Mouse (Mus musculus) gonadal fat pad, adult 2 months (tissue): Measurements from ENCODE around the gene Slc34a1. TPM values are rescaled to one million over a fixed set of nuclear protein-coding genes. Genes with fewer than 3 reads are reported as not detected.

ENCODE experiments used
- DNase-seq: peaks from one replicate; pipeline ENCODE4 v3.0.0-alpha.2; 2012; ENCODE audit warnings: low read depth
- polyA plus RNA-seq: library from polyadenylated mRNA; depleted of rRNA; stranded (reverse); fragments of >200 nt; gene quantifications from 2 replicates; pipeline ENCODE4 v1.2.3, GENCODE M21; 2012; rRNA removed

Slc34a1 gene
- 0.34 and 0.91 TPM in 2 replicates for polyA plus RNA-seq

DNA sequence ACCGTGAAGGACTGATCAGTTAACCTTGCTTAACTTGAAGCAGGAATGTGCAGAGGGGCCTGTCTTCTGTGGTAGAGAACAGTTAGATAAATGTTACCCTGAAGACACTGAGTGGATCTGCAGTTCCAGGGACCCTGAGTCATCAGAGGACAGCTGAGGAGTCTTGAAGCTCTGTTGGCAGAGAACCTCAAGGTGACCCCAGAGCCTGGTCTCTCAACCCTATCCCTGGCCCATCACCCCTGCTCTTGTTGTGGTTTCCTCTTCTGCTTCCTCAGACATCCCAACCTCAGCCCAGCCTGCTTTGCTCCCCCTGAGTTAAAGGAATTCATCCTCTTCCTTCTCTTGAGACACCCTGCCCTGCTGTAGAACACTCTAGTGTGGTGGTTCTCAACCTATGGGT, at the start of gene Slc34a1:
TSS of gene Slc34a1 (plus strand) at position 100 of the 400 bp plus-strand sequence.
- no peak for DNase-seq

DNA sequence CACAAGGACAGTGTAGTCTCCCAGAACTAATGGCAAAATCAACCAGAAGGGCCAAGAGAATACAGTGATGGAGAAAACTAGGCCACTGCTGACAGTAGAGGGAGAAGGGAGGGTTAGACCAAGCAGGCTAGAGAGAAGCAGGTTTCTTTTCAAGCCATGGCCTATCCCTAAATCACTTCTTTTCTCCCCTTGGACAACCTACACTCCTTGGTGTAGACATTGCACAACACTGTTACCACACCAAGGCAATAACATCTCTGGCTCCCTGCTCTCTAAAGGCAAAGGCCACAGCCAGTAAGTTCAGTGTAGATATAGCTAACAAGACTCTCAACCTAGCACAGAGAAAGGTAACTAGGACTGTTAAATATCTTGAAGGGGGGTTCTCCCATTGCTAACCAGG, 36.8 kb upstream of the Slc34a1 start:
- DNase-seq = peak; percentile 63

DNA sequence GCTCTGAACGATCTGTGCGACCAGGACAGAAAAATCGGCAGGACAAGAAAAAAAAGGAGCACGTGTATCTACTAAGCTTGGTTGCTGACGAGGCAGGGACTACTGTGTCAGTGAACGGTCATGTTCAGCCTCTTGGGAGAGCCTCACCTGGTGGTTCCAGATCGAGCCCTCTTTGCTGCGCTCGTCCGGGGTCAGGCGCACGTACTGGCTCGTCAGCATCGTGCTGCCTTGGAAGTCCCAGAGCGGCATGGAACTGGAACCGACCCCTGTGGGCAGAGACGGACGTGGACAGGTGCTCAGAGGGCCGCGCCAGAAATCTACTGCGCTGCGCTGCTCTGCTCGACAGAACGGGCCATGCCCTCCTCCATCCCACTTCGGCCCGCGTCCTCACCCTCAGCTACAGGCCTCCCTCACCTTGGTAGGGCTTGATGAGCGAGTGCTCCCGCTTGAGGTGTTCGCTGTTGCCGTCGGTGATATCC, 36.0 kb upstream of the Slc34a1 start:
- no peak for DNase-seq

DNA sequence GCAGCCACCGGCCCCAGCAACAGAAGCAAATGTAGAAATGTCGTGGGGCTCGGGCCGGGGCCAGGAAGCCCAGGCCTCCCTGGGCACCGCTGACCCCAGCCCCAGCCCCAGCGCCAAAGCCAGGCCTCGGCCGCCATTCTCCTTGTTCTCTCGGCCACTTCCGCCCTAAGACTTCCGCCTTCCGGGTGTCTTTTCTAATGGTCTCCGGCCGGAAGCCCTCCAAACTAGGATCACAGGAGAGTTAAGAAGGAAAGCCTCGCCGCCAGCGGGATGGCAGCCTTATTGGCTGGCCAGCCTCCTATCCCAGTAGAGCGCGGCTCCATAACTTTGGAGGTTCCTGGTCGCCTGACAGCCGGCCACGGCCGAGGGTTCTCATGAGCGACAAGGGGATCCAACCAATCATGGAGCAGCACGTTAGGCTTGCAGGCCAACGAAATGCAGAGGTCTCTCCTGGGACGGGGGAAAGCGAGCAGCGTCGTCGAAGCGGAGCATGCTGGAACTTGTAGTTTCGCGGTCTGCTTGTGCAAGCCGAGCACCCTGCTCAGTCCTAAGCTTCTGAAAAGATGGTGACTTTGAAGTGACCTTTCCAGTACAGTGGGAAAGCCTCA, 35.4 kb upstream of the Slc34a1 start, which contains the start of gene Lman2:
TSS of gene Lman2 (minus strand) at position 331 of the 608 bp plus-strand sequence.
- DNase-seq = peak; percentile 96

DNA sequence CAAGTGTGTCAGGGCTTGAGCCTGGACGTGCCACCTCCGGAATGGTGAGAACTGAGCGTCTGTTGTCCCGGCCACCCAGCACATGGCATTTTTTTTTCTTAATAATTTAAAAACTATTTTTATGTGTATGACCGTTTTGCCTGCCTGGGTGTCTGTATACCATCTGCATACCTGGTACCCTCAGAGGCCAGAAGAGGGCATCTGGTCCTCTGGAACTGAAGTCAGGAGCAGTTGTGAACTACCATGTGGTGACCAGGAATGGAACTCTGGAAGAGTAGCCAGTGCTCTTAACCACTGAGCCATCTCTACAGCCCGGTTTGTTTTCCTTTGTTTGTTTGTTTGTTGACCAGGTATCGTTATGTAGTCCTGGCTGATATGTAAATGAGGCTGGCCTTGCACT, 29.6 kb upstream of the Slc34a1 start:
- no peak for DNase-seq

DNA sequence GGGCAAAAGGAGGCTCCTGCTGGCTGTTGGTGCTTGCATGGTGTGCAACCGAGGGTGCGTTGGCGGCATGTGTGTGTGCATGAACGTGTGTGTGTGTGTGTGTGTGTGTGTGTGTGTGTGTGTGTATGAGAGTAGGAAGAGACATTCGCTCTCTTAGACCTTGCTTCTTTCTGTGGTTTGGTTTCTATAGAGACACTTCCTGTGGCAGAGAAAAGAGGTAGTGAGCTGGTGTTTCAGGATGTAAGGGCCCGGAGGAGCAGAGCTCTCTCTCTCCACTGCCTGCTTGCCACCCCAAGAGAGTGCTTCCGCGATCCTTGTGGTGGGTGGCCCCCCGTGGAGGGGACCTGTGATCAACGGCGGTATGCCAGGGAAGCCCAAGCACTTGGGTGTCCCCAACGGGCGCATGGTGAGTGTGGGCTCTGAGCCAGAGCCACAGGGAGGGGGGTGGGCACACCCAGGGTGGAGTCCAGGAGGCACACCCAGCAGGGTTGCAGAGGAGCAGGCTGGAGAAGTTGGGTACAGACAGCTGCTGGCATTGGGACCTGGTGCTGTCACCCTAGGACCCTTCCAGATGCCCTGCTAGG, 28.4 kb upstream of the Slc34a1 start, which contains the start of gene Rgs14:
TSS of gene Rgs14 (plus strand) at position 202 of the 584 bp plus-strand sequence.
- no peak for DNase-seq

DNA sequence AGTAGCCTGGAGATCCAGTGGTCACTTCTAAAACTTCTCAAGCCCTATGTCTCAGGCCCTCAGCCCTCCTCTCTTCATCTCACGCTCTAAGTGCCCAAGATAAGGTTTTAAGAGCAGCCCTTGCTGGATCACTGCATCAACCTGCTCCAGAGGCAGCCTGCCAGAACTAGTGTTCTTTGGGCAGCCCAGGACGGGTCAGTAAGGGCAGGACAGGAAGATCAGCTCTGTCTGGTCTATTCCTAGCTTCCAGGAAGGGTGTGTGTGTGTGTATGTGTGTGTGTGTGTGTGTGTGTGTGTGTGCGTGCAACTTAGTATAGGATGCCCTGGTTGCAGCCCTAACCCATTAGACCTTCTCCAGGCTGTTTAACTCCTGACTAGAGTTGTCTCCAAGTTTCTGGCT, 27.8 kb upstream of the Slc34a1 start:
- DNase-seq = no peak

DNA sequence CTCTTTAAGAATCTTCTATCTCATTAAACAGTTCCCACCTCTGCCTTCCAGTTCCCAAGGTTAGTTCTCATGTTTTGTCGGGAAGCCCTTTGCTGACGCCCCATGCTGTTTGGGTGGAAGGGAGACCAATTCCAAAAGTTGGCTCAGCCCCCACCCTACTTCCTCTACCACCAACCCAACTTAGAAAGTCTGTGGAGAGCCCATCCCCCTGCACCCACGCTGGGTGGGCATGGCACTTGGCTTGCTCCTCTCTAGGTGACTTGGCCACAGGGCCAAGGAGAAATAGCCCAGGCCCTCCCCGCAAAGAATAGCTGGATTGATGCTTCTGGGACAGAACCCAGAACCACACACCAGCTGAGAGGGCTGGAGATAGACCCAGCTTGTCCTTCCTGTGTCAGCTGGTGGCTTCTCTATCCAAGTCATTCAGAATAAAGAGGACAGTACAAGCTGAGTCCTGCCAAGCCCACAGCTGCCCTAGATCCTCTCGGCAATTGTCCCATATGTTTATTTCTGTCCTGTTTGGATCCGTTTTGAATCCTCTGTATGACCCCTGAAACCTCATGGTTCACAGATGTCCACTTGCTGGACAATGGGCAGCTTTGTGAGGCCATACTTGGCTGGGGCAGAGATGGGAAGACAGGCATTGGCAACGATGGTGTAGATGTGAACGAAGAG, 26.8 kb upstream of the Slc34a1 start:
- no peak for DNase-seq

DNA sequence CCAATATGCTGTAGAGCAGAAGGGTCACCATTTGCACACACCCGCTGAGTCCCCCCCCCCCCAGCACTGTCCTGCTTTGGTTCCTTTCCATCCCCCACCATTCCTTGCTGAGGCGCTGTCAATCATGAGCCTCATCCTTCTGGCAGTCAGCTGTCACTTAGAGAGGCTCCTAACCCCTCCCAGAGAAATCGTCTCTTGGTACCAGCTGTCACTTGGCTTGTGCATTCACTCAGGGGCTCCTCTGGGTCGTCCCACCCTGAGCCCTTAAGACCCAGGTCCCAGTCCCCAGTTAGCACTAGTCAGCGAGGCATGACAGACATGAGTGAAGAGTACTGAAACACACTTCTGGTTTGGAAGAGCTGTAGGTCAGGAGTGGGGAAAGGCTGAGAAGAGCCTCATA, 26.2 kb upstream of the Slc34a1 start:
- no peak for DNase-seq

DNA sequence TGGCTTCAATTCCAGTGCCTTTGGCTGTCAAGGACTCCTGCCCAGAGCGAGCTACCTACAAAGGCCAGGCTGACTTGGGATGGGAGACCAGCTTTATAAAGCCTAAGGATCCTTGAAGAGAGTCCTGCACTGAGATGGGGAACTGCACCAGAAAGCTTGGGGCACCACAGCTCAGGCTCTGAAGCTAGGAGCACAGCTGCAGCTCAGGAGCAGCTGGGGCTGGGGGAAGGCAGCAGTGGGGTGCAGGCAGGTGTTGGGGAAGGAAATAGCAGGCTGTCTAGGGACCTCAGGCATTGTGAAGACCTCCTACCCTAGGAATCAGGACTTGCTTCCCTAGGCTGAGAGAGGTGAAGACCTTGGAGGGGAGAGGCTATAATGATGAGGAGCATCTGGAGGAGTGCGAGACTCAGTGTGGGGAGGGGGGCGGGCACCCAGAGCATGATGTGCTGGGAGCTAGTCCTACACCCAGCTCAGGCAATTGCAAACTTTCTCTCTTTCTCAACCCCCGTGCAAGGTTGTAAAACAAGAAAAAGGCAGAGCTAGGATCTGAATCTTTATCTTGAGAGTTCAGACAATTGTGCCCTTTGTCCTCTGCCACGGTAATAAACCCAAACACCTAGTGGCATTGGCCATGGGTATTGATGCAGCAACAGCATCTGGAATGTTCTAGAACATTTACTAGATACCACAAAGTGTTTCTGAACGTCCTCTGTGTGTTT, 23.6 kb upstream of the Slc34a1 start:
- no peak for DNase-seq

DNA sequence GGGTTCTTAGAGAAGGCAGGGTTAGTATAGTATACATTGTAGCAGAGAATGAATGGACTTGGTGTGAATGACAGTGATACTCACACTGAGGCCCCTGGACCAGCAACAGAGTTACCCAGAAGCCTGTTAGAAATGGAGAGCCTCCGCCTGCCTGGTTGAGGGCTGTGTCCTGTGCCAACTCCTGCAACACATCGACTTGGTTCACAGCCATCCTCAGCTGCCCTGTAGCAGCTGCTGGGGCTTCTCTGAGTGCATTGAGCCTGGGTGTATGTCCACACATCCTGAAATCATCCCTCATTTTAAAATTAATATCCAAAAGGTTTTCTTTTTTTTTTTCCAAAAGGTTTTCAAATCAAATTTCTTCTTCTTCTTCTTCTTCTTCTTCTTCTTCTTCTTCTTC, 22.1 kb upstream of the Slc34a1 start:
- no peak for DNase-seq

DNA sequence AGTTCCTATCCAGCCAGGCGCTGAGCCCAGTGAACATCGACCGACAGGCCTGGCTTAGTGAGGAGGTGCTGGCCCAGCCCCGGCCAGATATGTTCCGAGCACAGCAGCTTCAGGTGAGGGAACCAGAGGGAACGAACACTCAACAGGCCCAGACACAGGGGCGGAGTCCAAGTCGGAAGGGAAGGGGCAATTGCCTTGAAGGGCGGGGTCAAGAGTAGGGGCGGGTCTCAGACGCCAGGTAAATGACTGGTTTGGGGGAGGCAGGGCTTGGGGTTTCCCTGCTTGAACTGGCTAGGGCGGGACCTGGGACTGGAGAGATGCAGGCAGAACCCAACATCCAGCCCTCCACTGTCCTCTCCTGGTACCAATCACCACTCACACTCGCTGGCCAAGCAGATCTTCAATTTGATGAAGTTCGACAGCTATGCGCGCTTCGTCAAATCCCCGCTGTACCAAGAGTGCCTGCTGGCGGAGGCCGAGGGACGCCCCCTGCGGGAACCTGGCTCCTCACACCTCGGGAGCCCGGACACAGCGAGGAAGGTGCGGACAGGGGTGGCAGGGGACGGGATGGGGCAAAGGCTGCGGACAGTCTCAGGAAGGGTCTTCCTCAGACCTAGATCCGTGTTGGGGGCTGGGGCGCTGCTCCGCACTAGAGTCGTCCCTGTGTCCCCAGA, 18.9 kb upstream of the Slc34a1 start:
- no peak for DNase-seq

DNA sequence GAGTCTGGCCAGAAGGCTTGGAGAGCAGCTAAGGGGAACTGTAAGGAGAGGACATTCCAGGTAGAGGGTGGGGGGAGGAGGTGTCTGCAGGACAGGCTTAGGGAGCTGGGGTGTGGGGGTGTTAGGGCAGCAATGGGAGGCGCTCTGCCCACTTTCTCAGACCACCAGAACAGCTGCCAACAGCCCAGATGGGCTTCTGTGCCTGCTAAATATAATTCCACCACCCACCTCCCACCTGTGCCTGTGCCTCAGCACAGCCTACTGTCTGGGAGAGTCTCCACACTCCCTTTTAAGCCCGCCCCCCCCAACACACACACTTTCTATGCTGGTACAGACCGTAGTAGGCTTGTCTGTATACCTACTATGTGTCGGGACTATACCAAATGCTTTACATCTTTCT, 16.2 kb upstream of the Slc34a1 start:
- DNase-seq = no peak

DNA sequence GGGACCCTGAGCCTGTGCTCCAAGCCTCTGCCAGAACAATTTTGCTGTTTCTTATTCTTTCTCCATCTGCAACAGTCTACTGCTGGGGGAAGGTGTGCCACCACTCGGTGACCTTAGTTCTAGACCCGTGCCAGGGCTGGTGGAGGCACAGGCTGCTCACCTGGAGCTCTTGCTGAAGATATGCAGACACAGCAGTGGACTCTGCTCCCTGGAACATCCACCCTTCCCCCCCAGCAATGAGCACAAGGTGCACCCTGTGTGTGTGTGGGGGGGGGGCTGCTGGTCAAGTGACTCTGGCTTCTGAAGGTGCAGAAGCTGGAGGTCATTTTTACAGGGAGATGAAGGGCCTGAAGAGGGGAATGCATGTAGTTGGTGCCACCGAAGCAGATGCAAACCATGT, 7.3 kb upstream of the Slc34a1 start:
- DNase-seq = no peak

DNA sequence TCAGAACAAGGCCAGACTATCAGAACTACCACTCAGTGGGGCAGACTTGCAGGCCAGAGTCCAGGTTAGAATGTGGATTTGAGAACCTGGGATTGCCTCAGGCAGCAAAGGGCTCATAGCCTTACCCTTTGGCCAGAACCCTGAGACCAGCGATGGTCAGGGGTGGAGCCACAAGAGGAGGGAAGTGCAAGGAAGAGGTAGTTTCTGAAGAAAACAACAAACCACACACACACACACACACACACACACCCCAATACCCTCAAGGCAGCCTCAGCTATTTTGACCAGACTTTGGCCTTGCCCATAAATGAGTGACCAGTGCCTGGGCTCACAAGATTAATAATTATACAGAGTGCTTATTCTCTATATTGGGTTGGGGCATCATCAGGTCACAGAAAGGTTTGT, 6.4 kb upstream of the Slc34a1 start:
- DNase-seq = no peak

DNA sequence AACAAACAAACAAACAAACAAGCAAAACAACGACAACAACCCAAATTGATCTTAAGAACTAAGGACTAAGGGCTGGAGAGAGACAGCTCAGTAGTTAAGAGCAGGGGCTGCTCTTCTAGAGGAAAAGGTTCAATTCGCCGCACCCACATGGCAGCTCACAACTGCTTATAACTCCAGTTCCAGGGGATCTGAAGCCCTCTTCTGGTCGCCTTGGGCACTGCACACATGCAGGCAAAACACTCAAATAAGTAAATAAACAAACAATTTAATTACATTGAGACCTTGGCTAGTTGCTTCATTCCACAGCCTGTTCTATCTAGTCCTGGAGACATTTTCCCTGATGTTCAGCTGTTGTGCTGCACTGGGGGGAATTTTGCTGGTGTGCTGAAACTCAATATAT, 5.1 kb upstream of the Slc34a1 start:
- no peak for DNase-seq

DNA sequence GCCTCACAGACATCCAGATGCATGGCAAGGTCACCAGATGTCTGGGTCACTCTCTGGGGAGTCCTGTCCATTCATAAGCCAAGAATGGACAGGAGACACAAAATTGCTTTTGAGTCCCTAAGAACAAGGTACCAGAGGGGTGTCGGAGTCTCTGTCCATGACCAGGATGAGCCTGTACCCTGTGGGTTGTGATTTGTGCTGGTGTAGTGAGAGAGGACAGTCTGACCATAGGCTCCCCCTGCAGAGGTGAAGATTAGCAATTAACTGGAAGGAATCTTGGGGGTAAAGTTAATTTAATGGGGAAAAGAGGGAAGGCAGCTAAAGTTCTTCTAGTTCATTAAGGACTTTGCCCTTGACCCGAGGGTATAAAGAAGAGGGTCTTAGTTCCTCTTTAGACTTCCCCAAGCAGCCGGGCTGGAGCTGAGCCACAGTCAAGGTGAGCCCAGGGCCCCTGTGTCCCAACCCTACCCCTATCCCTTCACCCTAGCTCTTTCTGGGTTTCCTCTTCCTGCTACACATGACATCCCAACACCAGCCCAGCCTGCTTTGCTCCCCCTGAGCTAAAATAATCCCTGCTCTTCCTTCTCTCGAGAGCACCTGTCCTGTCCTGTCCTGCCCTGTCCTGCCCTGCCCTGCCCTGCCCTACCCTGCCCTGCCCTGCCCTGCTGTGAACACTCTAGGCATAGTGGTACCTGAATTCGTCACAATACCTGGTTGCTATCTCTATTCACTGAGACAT, 1.5 kb downstream of the Slc34a1 start:
- no peak for DNase-seq

DNA sequence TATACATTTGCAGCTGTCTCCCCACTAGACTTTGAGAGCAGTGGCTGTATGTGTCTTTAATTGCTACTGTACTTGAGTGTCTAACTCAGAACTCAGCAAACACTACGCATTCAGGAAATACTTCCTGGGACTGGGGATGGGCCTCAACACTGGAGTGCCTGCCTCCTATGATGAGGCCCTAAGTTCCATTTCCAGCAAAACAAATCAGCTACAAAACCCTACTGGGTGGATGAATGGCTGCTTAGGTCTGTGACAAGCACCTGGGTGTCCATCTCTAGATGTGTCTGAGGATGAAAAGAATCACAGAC, 2.0 kb downstream of the Slc34a1 start:
- no peak for DNase-seq

DNA sequence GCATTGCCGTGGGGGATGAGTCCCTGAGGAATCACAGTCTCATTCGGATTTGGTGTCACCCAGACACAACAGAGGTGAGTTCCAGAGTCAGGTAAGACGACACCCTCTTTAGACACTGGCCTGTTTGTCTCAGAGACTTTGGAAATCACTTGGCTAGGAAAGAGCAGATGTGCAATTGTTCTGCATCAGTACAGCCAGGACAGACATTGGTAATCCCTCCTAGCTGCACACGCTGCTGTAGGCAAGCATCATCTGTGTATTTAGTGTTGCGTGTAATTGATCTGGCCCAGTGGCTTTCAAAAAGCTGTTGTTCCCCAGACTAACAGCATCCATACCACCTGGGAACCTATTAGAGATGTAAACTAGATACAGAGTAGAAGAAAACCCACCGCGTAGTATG, 5.3 kb downstream of the Slc34a1 start:
- no peak for DNase-seq

DNA sequence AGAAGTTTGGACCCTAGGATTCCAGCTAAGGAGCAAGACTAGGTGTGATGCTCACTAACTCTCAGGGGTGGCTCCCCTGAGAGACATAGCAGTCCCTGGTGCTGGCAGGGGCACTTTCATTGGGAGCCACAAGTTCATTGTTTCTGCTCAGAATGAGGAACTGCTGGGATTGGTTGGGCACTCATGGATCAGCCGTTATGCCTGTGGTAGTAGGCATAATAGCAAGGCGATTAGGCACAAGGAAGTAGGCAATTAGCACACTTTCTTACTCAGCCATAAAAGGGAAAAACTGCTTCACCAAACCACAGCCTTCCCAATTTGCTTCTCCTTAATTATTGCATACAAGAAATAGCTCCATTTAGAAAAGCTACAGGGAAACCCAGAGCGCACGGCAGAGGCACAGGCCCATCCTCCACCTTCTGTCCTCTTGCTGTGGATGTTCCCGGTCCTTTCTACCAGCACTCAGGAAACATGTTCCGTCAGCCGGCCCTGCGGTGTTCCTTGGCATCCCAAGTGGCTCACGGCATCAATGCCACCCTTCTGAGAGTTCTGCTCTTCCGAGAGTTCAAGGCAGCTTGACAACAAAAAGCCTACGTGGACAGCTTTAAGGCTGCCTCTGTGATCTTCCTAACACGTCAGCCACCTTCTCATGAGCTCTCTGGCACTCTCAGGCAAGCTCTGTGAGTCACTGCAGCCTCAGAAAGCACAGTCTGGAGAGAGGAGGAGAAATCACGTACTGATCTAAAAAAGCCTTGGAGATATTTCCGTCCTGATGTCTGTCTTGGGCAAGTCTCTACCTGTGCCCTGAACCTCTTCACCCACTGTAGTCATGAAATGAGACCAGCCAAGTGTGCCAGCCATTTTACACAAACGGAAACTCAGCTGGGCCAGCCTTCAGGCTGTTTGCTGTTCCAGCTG, 6.2 kb downstream of the Slc34a1 start:
- peak; percentile 96 for DNase-seq
